Mouse (Mus musculus) cerebellum, adult (tissue): ENCODE measurements around the gene Stk40.
"Not testable (repeated sequence)": the region's sequence is repeated elsewhere in the genome, so short reads cannot be mapped to it uniquely, and the experiment has no call there.

Experiments used
- ATAC-seq: cut with Nextera tagmentation; 2 replicates; pipeline ENCODE4 v1.9.2; 2017; ENCODE audit warnings: mild to moderate bottlenecking, moderate library complexity, mixed read lengths; ENCODE audit not compliant: insufficient number of reproducible peaks, low FRiP score, low TSS enrichment

The Stk40 gene

GRCm38 (mm10) chr4:126150949-126151320, 47.2 kb downstream of the Stk40 start:
- no peak for ATAC-seq

DNA sequence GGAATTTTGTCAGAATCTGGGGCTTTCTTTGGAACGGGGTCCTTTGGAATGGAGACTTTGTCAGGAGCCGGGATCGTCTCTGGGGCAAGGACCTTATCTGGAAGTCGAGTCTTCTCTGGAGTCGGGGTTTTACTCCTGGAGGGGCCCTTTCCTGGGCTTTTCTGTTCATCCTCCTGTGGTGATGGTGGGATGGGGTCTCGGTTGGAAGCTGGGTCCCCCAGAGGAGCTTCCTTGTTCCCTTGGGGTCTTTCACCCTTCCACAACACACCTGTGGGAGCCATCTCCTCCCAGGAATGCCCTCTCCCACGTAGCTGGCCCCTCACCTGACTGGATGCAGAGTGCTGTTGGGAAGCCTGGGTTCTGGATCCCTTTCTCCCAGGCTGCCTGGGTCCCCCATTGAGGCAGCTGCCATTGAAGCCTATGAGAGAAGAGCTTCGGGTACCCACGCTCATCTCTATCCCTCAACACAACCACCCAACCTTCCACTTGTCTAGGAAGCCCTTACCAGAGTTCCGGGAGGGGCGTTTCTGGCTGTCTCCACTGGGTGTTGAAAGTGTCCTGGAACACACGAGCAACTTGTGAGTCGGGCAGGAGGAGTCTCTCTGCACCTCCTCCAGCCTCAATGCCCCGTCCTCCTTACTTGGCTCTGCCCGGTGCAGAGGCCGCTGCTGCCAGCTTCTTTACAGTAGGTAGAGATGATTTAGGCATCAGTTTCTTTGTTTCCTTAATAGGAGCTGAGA, 48.1 kb downstream of the Stk40 start:
- no peak for ATAC-seq

GRCm38 (mm10) chr4:126152864-126153263, 49.1 kb downstream of the Stk40 start:
- no peak for ATAC-seq

- ATAC-seq = no peak
These were observed 51.4 kb downstream of the Stk40 start for GRCm38 (mm10) chr4:126155183-126155582.

GRCm38 (mm10) chr4:126155869-126156268, 52.1 kb downstream of the Stk40 start:
- no peak for ATAC-seq

- ATAC-seq = no peak
These were observed 52.9 kb downstream of the Stk40 start for GRCm38 (mm10) chr4:126156617-126157016.

GRCm38 (mm10) chr4:126157562-126157961, 53.8 kb downstream of the Stk40 start:
- no peak for ATAC-seq

DNA sequence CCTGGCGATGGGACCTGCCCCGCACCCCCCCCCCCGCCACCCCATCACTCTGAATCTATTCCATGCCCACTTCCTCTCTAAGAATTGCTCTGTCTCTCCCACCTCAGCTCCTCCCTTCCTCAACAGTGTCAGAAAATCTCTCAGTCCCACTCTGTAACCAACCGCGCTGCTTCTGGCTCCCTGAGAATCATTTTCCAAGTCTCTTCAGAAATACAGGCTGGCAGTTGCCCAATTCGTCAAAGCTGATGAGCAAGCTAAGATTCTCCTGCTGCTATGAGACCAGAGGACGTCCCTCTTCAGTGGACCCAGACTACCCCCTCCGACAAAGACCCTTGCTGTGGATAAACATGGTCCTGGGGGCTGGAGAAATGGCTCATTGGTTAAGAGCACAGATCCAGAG, 55.7 kb downstream of the Stk40 start:
- no peak for ATAC-seq

DNA sequence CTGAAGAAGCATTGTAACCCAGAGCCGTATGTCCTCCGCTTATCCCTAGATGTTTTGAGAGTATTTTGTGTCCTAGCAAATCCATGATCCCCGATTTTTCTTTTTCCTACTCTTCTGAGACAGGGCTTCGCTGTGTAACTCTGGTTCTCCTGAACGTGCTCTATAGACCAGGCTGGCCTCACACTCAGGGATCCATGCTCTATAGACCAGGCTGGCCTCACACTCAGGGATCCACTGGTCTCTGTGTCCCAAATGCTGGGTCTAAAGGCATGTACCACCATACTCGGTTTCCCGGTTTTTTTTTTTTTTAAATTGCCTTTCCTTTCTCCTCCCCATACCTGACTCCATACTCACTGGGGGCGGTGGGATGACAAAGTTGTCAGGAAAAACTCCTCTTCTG, 57.2 kb downstream of the Stk40 start:
- ATAC-seq = no peak

- ATAC-seq = no peak
These were observed 57.7 kb downstream of the Stk40 start for GRCm38 (mm10) chr4:126161456-126161855.

- no peak for ATAC-seq
These were observed 58.2 kb downstream of the Stk40 start for GRCm38 (mm10) chr4:126161986-126162385.

DNA sequence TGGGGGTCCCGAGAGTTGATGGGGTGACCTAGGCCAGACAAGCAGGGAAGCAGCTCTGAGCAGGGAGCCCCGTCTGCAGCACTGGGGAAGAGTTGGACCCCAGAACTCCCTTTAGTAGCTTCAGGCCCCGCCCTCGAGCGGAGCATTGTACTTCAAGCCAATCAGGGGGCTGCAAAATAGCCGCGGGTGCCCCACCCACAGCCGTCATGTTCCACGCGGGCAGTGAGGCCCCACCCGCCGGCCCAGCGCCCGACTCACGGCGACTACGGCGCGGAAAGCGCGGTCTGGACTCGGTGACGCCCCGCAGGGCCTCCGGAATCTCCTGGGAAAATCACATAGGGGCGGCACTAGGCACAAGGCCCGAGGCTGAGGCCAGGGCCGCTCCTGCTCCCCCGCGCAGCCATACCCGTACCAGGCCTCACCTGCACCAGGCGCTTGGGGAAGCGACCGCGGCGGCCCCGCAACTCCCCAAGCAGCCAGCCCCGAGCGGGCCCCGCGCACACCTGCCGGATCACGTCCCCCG, 58.8 kb downstream of the Stk40 start:
- ATAC-seq = peak; percentile 71

DNA sequence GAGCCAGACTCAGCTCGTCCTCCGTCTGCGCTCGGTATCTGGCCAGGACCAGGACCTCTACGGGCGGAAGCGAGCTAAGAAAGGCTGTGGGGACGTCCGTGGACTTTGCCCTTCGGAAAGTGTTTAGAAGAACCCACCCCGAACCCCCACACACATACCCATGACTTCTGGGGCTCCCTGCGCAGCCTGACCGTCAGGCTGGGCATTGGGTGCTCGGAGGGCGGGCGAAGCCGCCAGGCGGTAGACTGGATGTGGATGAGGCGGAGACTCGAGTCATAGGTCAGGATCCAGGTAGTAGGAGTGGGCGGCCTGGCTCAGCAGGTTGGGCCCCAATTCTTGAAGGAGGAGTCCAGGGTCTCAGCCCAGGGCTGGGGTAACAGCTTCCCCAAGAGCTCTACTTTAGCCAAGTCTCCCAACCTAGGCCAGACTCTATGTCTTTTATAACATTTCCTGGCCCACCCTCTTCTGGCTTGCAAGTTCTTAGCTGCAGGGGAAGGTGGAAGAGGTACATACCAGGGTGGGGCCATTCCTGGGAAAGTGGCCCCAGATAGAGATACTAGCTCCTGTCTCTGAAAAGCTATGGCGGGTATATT, 59.4 kb downstream of the Stk40 start, which contains the start of gene Sh3d21:
TSS of gene Sh3d21 (minus strand) at position 425 of the 593 bp plus-strand sequence.
- ATAC-seq = no peak

DNA sequence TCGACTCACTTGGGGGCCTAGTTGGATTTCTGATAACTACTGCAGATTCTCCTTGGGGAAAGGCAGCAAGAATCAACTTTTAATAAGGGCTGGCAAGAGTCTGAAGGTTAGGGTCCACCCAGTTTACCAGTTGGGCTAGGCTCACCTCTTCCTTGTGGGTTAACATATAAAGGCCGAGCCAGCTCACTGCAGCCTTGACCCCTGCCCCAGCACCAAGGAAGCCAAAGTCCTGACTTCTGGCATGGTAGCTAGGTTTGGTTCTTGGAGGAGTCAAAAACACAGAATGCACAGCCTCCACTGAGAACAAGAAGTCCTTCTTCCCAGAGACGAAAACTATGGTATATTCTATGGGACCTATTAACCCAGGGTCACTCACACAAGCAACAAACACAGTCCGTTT, 59.9 kb downstream of the Stk40 start:
- ATAC-seq = no peak

GRCm38 (mm10) chr4:126165092-126165491, 61.3 kb downstream of the Stk40 start:
- not testable (repeated sequence) for ATAC-seq

DNA sequence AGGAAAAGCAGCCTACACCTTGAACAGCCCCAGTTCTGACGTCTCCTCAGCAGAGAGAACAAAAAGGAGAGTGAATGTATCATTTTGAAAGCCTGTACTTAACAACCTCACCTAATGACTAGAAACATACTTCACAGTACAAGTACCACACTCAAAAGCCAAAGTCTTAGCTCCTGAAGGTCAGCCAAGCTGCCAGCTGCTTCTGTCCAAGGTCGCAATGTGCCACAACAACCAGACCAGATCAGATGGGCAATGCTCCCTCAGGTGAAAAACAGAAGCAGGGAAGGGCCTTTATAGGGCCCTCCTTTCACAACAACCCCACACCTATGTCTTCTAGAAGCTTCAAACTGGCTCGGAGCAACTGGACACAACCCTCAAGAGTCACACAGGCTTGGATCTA, 62.3 kb downstream of the Stk40 start:
- ATAC-seq = no peak

DNA sequence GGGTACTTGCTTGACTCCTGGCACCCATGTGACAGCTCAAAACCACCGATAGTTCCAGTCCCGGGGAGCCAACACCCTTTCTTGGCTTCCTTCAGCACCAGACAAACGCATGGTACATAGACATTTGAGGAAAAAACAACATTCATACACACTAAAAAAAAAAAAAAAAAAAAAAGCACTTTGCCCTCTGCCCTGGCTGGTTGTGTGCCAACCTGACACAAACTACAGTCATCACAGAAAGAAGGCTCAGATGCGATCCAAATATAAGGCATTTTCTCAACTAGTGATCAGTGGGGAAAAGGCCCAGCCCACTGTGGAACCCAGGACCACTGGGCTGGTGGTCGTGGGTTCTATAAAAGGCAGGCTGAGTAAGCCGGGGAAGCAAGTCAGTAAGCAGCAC, 65.1 kb downstream of the Stk40 start:
- ATAC-seq = no peak

- not testable (repeated sequence) for ATAC-seq
These were observed 67.0 kb downstream of the Stk40 start for GRCm38 (mm10) chr4:126170737-126171136.

DNA sequence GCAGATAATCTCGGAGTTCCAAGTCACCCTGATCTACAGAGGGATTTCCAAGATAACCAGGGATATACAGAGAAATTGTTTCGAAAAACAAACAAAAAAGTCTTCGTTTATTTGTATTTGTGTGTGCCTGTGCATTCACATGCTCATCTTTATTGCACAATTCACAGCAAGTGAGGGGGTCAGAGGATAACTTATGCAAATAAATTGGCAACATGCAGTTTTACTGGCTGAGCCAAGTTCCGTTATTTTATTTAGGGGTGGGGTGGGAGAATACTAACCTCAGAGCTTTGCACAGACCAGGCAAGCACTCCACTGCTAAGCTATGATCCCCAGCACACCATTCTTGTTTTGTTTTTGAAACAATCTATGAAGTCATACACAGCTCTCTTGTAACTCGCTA, 70.0 kb downstream of the Stk40 start:
- no peak for ATAC-seq

DNA sequence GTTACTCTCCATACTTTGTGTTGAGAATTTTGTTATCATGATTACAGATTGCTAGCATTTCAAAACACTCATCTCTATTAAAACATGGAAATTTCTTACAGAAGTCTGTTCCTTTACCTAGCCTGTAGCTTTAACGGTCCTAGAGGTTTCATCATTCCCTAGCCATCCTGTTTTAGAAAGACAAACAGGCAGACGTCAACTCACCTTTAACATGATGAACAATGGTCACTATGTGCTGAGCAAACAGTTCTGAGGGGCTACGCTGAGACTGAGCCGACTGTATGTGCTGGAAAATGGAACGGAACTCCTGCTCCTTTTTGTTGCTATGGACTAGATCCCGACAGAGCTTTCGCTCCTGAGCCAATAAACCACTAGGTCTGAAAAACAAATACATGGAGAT, 72.2 kb downstream of the Stk40 start:
- not testable (repeated sequence) for ATAC-seq

DNA sequence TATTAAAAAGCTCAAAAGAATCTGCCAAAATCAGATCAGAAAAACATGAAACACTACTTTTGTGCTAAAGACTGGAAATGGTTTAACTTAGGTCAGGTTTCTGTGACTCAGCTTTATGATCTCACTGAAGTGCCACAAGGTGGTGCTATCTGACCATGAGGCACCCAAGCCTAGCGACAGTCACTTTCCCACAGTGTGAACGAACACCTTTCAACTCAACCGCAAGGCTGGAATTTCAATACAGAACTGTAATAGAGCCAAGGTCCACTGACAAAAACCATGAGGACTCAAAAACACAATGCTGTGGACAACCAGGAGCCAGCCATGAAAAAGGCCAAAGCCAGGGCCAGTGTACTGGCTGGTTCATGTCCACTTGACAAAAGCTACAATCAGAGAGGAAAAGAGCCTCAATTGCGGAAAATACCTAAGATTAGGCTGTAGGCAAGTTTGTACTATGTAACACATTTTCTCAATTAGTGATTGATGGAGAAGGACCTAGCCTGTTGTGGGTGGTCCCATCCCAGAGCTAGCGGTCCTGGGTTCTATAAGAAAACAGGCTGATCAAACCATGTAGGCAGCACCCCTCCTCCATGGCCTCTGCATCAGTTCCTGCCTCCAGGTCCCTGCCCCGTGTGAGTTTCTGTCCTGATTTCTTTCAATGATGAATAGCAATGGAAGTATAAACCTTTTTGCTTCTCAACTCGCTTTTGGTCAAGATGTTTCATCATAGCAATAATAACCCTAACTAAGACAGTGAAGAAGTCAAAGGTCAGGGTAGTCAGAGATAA, 77.6 kb downstream of the Stk40 start:
- peak; percentile 52; the same call in 1 of the 2 replicates for ATAC-seq
